Mouse (Mus musculus) ovary, postnatal 14 days (tissue): ENCODE results near the gene A730049H05Rik.

ENCODE experiments used
- DNase-seq: peaks from one replicate; pipeline ENCODE4 v3.0.0; 2022; ENCODE audit warnings: low spot score

A730049H05Rik gene

DNA sequence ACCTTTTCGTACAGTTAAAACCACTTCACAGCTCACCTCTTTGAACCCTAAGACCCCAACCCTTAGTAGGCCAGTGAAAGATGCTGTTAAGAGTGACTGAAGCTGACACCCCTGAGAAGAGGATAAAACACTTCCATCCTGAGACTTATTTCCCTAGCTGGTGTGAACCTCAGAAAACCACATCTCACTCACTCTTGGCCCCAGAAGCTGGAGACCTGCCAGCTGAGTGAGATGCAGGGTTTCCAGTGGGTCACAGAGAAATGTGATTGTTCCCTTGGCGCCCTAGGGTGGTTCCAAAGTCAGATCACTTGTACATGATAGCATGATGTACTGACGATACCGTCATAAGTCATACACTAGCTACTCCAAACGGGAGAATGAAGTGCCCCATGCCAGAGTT is 66.2 kb downstream of the A730049H05Rik start:
- DNase-seq, result no peak

DNA sequence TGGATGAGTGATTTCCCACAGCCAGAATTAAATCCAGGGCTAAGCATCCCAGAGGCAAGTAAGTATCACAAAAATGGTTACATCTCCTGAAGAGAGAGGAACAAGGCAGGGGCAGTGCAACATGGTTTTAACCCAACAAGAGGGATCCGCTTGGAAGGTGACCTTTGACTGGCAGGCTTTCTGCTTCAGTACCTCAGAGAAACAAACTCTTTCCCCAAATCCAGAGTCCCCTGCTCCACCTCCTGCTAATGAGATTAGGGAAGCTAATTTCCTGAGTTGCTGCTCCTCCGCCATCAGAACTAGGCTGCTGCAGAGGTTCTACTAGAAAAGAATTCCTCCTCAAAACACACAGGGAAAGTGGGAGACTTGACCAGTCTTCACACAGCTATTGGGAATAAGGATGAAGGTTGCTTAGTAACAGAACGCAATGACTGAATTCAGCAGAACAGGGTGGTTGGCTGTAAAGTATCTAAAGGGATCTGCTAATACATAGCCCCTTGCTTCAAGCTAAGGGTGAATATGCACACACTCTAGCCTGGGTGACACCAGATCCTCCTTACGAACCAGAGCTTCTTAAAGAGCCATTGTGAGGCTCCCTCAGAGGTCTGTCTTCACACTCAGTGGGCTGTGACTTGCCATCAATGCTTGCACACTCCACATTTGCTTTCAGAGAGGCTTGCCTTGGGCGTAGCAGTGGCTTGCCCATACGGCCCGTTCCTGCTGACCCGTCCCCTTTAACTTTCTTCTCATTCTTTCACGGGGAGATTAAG is 67.0 kb downstream of the A730049H05Rik start:
- no peak for DNase-seq

DNA sequence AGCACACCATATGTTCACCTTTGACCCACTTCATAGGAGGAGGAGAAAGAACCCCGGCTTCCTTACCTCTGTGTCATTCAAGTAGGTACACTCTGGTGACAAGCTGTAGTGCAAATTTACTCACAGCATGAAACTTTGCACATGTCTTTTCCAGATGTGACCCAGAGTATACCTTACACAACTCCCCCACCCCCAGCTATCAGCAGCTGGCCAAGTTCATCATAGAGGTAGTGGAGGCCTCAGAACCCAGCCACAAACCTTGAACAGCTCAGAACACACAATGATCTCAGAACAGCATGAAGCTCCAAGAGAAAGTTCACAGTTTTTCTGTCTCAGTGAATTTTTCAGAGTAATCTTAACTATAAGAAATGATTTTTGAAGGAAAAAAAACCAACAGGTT is 75.3 kb downstream of the A730049H05Rik start:
- no peak for DNase-seq
